Mouse (Mus musculus) testis, adult 2 months (tissue): ENCODE data around the gene Rngtt. TPM values are rescaled to one million over a fixed set of nuclear protein-coding genes. Genes with fewer than 3 reads are reported as not detected.

Experiments used
- H3K27ac ChIP-seq: fragments of 200-500 bp; 2 replicates; pipeline ENCODE4 v1.5.1; 2012; ENCODE audit warnings: low read depth, low read length; ENCODE audit not compliant: control insufficient read depth, insufficient read depth
- H3K27me3 ChIP-seq: fragments of 200-500 bp; 2 replicates; pipeline ENCODE4 v1.6.1; 2012; ENCODE audit warnings: mild to moderate bottlenecking, low read length, moderate library complexity; ENCODE audit not compliant: control insufficient read depth, insufficient read depth
- H3K36me3 ChIP-seq: fragments of 200-500 bp; 2 replicates; pipeline ENCODE4 v1.6.1; 2012; ENCODE audit warnings: mild to moderate bottlenecking, low read length; ENCODE audit not compliant: control insufficient read depth, insufficient read depth
- H3K4me1 ChIP-seq: fragments of 200-500 bp; 2 replicates; pipeline ENCODE4 v1.6.1; 2012; ENCODE audit warnings: low read length; ENCODE audit not compliant: control insufficient read depth, insufficient read depth
- H3K4me3 ChIP-seq: fragments of 200-500 bp; 2 replicates; pipeline ENCODE4 v1.5.1; 2012; ENCODE audit warnings: low read depth, mild to moderate bottlenecking, low read length, moderate library complexity, mixed read lengths; ENCODE audit not compliant: control insufficient read depth
- CTCF ChIP-seq: fragments of 200-500 bp; IDR thresholded peaks from 2 replicates; pipeline ENCODE4 v1.5.1; 2012; ENCODE audit warnings: low read depth, mild to moderate bottlenecking, inconsistent platforms, low read length, moderate library complexity; ENCODE audit not compliant: control insufficient read depth, insufficient read depth, insufficient replicate concordance
- POLR2A ChIP-seq: fragments of 200-500 bp; IDR thresholded peaks from 2 replicates; pipeline ENCODE4 v1.6.1; 2012; ENCODE audit warnings: low read depth, mild to moderate bottlenecking, inconsistent platforms, low read length, moderate library complexity; ENCODE audit not compliant: control insufficient read depth
- polyA plus RNA-seq: library from polyadenylated mRNA; depleted of rRNA; stranded (reverse); fragments of >200 nt; gene quantifications from 2 replicates; pipeline ENCODE4 v1.2.3, GENCODE M21; 2012

Gene Rngtt
- polyA plus RNA-seq, 1 experiment, result 2.0 TPM

GRCm38 (mm10) chr4:33506638-33507037 is 196.5 kb downstream of the Rngtt start:
- Histone ChIP-seq H3K27me3 (no peaks in the 10 kb centered on the region), H3K4me1 (no peaks in the 10 kb centered on the region), H3K36me3 (no peaks in the 10 kb centered on the region; the same call in 1 of the 2 replicates), H3K27ac (no peak overlapping the region), H3K4me3 (no peak overlapping the region)
- TF ChIP-seq CTCF, result no peak
- no peak for TF ChIP-seq POLR2A

GRCm38 (mm10) chr4:33510544-33510943 is 200.4 kb downstream of the Rngtt start:
- Histone ChIP-seq H3K36me3 (no peaks in the 10 kb centered on the region), H3K4me3 (no peak overlapping the region), H3K27me3 (no peaks in the 10 kb centered on the region), H3K4me1 (no peaks in the 10 kb centered on the region), H3K27ac (no peak overlapping the region)
- TF ChIP-seq CTCF (no peak), POLR2A (no peak)

- Histone ChIP-seq H3K36me3 (no peaks in the 10 kb centered on the region), H3K4me3 (no peak overlapping the region), H3K27ac (no peak overlapping the region), H3K4me1 (no peaks in the 10 kb centered on the region), H3K27me3 (no peaks in the 10 kb centered on the region)
- TF ChIP-seq POLR2A (no peak), CTCF (no peak)
Observed at GRCm38 (mm10) chr4:33513421-33513820, 203.3 kb downstream of the Rngtt start.

- TF ChIP-seq POLR2A (no peak), CTCF (no peak)
- H3K36me3 ChIP-seq, result no peaks in the 10 kb centered on the region
- no peaks in the 10 kb centered on the region for H3K27me3 ChIP-seq
- no peaks in the 10 kb centered on the region for H3K4me1 ChIP-seq
- H3K27ac ChIP-seq, result no peak overlapping the region
- H3K4me3 ChIP-seq, result no peak overlapping the region
Observed at GRCm38 (mm10) chr4:33514108-33515000, 204.2 kb downstream of the Rngtt start.

- Histone ChIP-seq H3K36me3 (no peaks in the 10 kb centered on the region), H3K27me3 (no peaks in the 10 kb centered on the region), H3K27ac (no peak overlapping the region), H3K4me1 (no peaks in the 10 kb centered on the region), H3K4me3 (no peak overlapping the region)
- no peak for TF ChIP-seq POLR2A
Observed at GRCm38 (mm10) chr4:33520196-33520595, 210.1 kb downstream of the Rngtt start.

GRCm38 (mm10) chr4:33520938-33521337 is 210.8 kb downstream of the Rngtt start:
- Histone ChIP-seq H3K4me3 (no peak overlapping the region), H3K36me3 (no peaks in the 10 kb centered on the region), H3K27me3 (no peaks in the 10 kb centered on the region), H3K27ac (no peak overlapping the region), H3K4me1 (no peaks in the 10 kb centered on the region)
- no peak for TF ChIP-seq CTCF
- TF ChIP-seq POLR2A, result no peak

GRCm38 (mm10) chr4:33523774-33524173 is 213.7 kb downstream of the Rngtt start:
- Histone ChIP-seq H3K27me3 (no peaks in the 10 kb centered on the region), H3K36me3 (no peaks in the 10 kb centered on the region), H3K4me3 (no peak overlapping the region), H3K27ac (no peak overlapping the region), H3K4me1 (no peaks in the 10 kb centered on the region)
- TF ChIP-seq POLR2A (no peak), CTCF (no peak)

- Histone ChIP-seq H3K4me3 (no peak overlapping the region), H3K27ac (no peak overlapping the region), H3K4me1 (no peaks in the 10 kb centered on the region), H3K27me3 (no peaks in the 10 kb centered on the region), H3K36me3 (no peaks in the 10 kb centered on the region)
- TF ChIP-seq CTCF (no peak), POLR2A (no peak)
Observed at GRCm38 (mm10) chr4:33524481-33525141, 214.5 kb downstream of the Rngtt start.
